Mouse (Mus musculus): ENCODE data around the gene Gabpb2.

The Gabpb2 gene

DNA sequence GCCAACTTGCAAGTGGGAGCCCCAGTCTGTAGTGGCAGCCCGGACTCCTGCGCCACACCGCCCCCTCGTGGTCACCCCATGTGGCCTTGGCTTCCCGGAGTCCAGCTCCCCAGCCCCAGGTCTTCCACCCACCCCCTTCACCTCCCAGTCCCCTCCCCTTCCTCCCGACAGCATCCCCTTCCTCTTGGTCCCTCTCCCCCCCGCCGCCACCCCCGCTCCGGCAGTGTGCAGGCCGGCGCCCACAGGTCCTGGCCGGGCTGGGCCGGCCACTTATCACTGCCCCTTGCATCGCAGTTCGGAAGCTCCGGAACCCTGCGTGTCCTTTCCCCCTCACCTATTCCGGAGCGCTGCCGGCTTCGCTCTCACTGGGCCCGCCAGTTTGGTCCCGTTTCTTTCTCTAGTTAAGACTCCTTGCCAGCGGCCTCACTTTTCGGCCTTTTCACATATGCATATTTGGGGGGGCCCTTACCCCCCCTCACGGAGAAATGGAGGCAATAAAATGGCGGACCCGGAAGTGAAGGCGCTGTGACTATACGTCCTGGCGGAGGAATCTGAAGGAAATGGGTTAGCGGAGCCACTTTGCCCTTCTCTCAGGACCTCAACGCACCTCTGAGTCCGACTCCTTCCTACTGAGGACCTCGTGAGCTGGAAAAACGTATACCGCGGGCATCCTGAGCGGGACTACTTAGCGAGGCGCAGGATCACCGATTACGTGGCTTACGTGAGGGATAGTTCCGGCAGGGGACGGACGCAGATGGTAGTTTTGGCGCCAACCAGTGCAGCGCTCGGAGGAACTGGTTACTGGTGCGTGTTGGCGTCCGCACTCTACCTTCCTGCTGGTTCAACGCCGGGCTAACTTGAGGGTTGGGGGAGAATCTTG is at the start of gene Gabpb2:
Gene Gabpb2, minus strand, starts transcription at position 662 of the 880 bp plus-strand sequence.
- peak; percentile 91 to 98 for DNase-seq

DNA sequence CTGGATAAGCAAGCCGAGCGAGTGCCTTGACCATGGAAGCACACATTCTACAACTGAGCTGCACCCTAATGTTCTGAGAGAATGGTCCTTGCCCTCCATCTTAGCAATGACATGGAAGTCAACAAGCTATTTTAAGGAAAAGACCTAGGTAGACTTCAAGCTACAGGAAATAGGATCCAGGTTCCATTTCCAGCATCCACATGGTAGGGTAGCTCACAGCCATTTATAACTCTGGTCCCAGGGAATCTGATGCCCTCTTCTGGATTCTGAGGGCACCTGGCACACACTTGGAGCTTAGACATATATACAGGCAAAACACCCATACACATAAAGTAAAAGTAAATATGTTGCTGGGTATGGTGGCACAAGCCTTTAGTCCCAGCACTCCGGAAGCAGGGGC is 48.3 kb upstream of the Gabpb2 start:
- no peak for DNase-seq

DNA sequence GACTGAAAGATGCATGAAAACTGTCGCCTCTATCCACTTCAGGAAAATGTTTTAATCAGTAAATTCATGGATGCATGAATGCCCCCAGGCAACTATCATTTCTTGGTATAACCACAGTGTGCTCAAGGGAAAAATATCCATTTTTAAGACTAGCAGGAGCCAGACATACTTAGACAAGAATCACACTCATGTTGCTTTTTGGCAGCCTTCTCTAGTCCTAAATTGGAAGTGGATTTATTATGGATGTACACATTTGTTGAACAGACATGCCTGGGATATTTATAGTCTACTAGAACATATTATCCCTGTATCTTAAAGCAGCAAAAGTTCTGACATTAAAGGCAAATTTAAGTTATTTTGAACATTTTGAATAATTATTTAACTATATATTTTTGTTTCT is 47.0 kb upstream of the Gabpb2 start:
- DNase-seq, result no peak

GRCm38 (mm10) chr3:95263089-95263739 is 45.5 kb upstream of the Gabpb2 start:
- DNase-seq, result peak; percentile 60 to 83

DNA sequence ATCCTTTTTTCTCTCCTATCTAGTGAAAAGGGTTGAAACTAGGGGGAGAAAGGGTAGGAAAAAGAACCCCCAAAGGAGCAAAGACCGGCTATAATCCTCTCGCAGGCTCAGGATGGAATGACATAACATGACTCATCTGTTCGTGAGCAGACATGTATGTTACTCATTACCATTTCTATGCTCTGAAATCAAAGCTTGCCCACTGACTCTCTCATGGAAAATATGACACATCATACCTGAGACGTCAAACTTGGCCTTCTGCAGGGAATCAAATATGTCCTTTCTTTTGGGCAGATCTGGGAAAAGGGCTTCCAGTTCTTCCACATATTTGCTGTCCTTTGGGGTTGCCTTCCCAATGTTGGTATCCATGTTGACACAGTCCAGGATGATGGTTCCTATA is 44.3 kb upstream of the Gabpb2 start:
- no peak for DNase-seq

DNA sequence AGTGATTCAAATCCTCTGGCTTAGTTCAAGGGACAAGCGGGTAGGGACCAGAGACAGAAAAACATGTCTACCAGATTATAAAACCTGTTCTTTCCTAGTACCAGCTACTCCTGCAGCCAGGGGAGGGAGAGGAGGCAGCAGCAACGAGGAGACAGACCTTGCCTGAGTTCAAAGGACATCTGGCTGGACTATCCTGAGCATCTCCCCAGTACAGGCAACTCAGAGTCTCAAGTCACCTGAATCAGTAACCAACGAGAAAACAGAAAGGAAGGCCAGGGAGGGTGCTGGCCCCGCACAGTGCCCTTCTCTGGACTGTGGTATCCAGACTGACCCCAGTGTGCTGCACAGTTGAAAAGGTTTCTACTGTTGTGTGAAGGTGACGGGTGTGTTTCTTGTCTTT is 39.2 kb upstream of the Gabpb2 start:
- DNase-seq, result no peak

- no peak for DNase-seq
Observed at GRCm38 (mm10) chr3:95250783-95251424, 33.2 kb upstream of the Gabpb2 start, which contains the start of gene Bnipl. Bnipl (minus strand) TSS chr3:95251193.

DNA sequence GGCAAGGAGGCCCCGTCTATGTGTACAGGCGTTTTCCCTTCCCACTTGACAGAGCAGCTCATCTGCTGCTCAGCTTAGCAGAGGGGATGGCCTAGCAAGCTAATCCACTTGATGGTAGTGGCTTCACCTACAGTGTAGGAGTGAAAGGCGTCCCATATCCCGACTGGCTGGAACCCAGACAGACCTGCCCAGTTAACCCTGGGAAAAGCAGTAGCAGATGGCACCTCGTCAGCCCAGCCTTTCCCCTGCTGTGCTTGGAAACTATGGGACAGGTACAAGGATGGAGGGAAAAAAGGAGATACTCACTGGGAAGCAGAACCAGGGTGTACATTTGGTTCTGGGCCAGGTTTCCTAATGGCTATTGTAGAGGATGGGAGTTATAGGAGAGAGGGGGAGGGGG is 32.6 kb upstream of the Gabpb2 start:
- no peak for DNase-seq

DNA sequence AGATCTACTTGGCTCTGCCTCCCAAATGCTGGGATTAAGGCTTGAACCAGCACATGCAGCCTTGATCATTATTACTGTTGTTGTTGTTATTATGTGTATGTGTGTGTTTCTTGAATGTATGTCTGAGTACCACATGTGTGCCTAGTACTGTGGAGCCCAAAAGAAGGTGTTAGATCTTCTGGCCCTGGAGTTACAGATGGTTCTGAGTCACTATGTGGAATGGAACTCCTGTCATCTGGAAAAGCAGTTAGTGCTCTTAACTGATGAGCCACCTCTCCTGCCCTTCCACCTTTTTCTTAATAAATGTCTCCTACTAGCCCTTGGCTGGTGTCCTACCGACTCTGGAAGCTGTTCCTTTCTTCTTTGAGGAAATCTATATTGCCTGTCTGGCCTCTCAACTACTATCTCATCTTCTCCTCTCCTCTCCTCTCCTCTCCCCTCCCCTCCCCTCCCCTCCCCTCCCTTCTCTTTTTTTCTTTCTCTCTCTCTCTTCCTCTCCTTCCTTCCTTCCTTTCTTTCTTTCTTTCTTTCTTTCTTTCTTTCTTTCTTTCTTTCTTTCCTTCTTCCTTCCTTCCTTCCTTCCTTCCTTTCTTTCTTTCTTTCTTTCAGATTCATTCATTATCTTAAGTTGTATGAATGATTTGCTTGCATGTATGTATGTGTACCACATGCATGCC is 30.1 kb upstream of the Gabpb2 start:
- no peak for DNase-seq

DNA sequence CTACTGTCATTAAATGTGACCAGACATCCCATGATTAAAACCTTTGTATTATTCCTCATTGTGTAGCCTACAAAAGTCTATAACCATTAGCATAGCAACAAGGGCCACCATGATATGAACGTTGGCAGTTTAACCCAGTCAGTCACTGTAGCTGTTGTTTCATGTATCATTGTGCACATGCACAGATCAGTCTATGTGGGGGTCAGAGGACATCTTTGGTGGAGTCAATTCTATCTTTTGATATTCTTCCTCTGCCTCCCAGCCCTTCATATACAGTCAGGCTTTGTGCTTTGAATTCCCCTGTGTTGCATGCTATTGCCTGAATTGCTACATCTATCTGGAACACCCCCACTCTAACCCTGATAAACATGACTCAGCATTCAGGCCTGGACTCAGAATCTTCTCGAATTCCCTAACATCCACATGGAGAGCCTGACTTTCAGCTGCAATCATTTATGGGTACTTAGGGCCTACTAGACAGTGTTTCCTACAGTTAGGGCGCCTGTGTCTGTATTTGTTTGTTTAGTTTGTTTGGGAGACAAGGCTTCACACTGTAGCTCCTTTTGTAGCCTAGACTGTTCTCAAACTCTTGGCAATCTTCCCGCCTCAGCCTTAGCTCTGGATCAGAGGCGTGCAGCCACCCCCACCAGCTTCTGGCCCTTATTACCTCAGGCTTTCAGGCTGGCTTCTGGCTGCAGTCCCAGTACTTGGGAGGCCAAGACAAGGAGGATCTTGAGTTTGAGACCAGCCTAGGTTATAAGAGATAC is 28.9 kb upstream of the Gabpb2 start:
- no peak for DNase-seq

DNA sequence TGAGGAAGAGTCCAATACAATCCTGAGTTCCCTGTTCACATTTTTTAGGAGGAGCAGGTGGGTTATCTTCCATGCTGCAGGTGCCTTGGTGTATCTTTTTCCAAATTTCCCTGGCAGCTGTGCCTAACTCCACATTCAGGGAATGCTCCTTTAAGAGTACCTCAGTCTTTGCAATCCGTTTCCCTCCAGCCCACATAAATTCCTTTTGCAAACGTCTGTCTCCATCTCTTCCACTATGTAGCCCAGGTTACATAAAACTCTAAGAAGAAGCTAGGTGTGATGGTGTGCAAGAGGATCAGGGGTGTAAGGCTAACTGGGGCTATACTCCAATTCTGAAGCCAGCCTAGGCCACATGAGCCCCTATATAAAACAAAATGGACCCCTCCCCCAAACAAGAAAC is 25.4 kb upstream of the Gabpb2 start:
- DNase-seq, result no peak

GRCm38 (mm10) chr3:95241498-95241897 is 23.8 kb upstream of the Gabpb2 start, which contains the start of gene Gm128:
Gm128 (minus strand) TSS chr3:95241598.
- DNase-seq, result no peak

GRCm38 (mm10) chr3:95240900-95241299 is 23.2 kb upstream of the Gabpb2 start:
- DNase-seq, result no peak

DNA sequence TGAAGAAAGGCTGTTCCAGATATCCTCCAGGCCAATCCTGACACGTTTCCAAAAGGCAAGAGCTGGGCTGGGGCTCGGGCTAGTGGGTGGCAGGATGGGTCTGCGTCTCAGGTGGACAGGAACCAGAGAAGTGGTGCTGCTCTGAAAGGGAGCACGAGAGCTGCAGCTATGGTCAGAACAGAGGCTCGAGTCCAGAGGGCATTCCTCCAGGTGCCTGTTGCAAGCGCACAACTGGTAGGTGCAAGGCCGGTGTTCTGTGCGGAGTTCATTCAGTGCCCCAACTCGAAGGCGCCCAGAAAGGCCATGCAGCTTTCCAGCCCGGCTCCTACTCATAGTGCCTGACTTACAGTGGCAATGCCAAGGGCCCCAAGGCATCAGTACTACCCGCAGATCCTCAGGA is 22.3 kb upstream of the Gabpb2 start:
- DNase-seq, result no peak

- DNase-seq, result no peak
Observed at GRCm38 (mm10) chr3:95239022-95239421, 21.3 kb upstream of the Gabpb2 start.

- DNase-seq, result no peak
Observed at GRCm38 (mm10) chr3:95237541-95238099, 19.9 kb upstream of the Gabpb2 start.

GRCm38 (mm10) chr3:95235386-95236301 is 17.9 kb upstream of the Gabpb2 start:
- no peak for DNase-seq

DNA sequence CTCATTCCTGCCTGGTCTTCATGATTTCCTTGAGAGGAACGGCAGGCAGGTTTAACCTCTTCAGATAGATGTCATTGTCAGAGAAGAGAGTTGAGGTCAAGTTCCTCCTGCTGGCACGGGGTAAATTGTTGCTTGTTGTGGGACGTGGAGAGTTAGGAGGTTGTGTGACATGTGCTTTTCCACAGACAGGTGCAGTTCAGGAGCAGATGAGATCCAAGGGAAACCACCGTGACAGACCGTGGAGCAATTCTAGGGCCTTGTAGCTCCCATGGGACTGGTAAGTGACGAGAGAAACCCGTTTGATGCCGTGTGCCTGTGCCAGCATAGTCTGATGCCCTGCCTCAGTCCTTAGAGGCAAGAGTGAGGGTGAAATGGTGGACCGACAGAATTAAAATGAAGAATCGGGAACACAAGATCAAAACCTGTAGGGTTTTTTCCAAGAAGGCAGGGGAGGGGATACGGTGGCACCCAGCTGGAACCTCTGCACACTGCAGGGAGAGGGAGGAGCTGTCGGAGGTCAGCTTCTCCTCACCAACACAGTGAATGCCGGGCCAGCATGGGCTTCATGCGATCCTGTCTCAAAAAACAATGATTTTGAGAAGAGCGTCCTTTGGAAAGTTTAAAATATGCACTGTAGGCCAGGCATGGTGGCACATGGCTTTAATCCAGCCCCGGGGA is 15.7 kb upstream of the Gabpb2 start:
- no peak for DNase-seq

GRCm38 (mm10) chr3:95232771-95233170 is 15.1 kb upstream of the Gabpb2 start:
- no peak for DNase-seq

Measured in spleen, adult 18-20 months (tissue).